Mouse (Mus musculus): ENCODE results near the gene Mapt. TPM values are rescaled to one million over a fixed set of nuclear protein-coding genes. Genes with fewer than 3 reads are reported as not detected.

The Mapt gene
- polyA plus RNA-seq, 1 experiment: 0.94 TPM

GRCm38 (mm10) chr11:104303088-104303960, 72.1 kb downstream of the Mapt start:
- Histone ChIP-seq H3K27me3 (ENCODE audit: control insufficient read depth, insufficient read depth, low read length) (no peaks in the 10 kb centered on the region), H3K4me1 (ENCODE audit: control insufficient read depth, insufficient read depth, low read length) (peaks cover 9% of the 10 kb centered on the region), H3K4me3 (ENCODE audit: control insufficient read depth, low read depth, low read length) (no peak overlapping the region), H3K27ac (ENCODE audit: control insufficient read depth, insufficient read depth, low read depth, low read length) (no peak overlapping the region), H3K36me3 (ENCODE audit: control insufficient read depth, insufficient read depth, low read length) (no peaks in the 10 kb centered on the region)
- TF ChIP-seq CTCF (IDR thresholded peaks at IDR 0.05; ENCODE audit: control insufficient read depth, insufficient read depth, insufficient replicate concordance, low read depth, low read length): no peak
- TF ChIP-seq POLR2A (IDR thresholded peaks at IDR 0.05; ENCODE audit: control insufficient read depth, low read depth, low read length): no peak

GRCm38 (mm10) chr11:104305711-104306110, 74.5 kb downstream of the Mapt start:
- no peaks in the 10 kb centered on the region for H3K36me3 ChIP-seq (ENCODE audit: control insufficient read depth, insufficient read depth, low read length)
- peaks cover 2% of the 10 kb centered on the region; the same call in 1 of the 2 replicates for H3K4me1 ChIP-seq (ENCODE audit: control insufficient read depth, insufficient read depth, low read length)
- TF ChIP-seq CTCF (IDR thresholded peaks at IDR 0.05; ENCODE audit: control insufficient read depth, insufficient read depth, insufficient replicate concordance, low read depth, low read length) (no peak), POLR2A (IDR thresholded peaks at IDR 0.05; ENCODE audit: control insufficient read depth, low read depth, low read length) (no peak)
- no peak overlapping the region for H3K27ac ChIP-seq (ENCODE audit: control insufficient read depth, insufficient read depth, low read depth, low read length)
- H3K27me3 ChIP-seq (ENCODE audit: control insufficient read depth, insufficient read depth, low read length): no peaks in the 10 kb centered on the region
- H3K4me3 ChIP-seq (ENCODE audit: control insufficient read depth, low read depth, low read length): no peak overlapping the region

- Histone ChIP-seq H3K36me3 (ENCODE audit: control insufficient read depth, insufficient read depth, low read length) (no peaks in the 10 kb centered on the region), H3K4me1 (ENCODE audit: control insufficient read depth, insufficient read depth, low read length) (peaks cover 2% of the 10 kb centered on the region; the same call in 1 of the 2 replicates), H3K4me3 (ENCODE audit: control insufficient read depth, low read depth, low read length) (no peak overlapping the region), H3K27ac (ENCODE audit: control insufficient read depth, insufficient read depth, low read depth, low read length) (no peak overlapping the region), H3K27me3 (ENCODE audit: control insufficient read depth, insufficient read depth, low read length) (no peaks in the 10 kb centered on the region)
- no peak for TF ChIP-seq POLR2A (IDR thresholded peaks at IDR 0.05; ENCODE audit: control insufficient read depth, low read depth, low read length)
- no peak for TF ChIP-seq CTCF (IDR thresholded peaks at IDR 0.05; ENCODE audit: control insufficient read depth, insufficient read depth, insufficient replicate concordance, low read depth, low read length)
These were observed 75.3 kb downstream of the Mapt start for GRCm38 (mm10) chr11:104306483-104306882.

DNA sequence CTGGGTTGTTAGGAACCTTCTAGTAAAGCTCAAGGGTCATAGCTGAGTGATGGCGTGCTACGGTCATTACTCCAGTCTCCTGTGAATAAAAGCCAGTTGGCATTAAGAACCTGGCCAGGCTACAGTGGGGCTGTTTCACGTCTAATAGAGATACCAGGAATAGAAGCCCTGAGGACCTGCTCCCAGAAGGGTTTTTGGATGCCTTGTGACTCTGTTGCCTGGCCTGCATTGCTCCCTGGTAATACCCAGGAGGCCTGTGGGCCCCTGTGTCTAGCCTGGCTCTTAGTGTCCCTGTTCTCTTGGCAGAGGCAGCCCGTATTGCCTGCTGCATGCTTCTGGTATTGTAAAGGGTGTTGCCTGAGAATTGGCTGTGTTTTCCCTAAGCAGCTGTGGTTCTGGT, 75.9 kb downstream of the Mapt start:
- peaks cover 2% of the 10 kb centered on the region; the same call in 1 of the 2 replicates for H3K4me1 ChIP-seq (ENCODE audit: control insufficient read depth, insufficient read depth, low read length)
- H3K27me3 ChIP-seq (ENCODE audit: control insufficient read depth, insufficient read depth, low read length): no peaks in the 10 kb centered on the region
- H3K27ac ChIP-seq (ENCODE audit: control insufficient read depth, insufficient read depth, low read depth, low read length): no peak overlapping the region
- H3K36me3 ChIP-seq (ENCODE audit: control insufficient read depth, insufficient read depth, low read length): no peaks in the 10 kb centered on the region
- TF ChIP-seq CTCF (IDR thresholded peaks at IDR 0.05; ENCODE audit: control insufficient read depth, insufficient read depth, insufficient replicate concordance, low read depth, low read length) (no peak), POLR2A (IDR thresholded peaks at IDR 0.05; ENCODE audit: control insufficient read depth, low read depth, low read length) (no peak)
- no peak overlapping the region for H3K4me3 ChIP-seq (ENCODE audit: control insufficient read depth, low read depth, low read length)

- no peak overlapping the region for H3K27ac ChIP-seq (ENCODE audit: control insufficient read depth, insufficient read depth, low read depth, low read length)
These were observed 78.4 kb downstream of the Mapt start for GRCm38 (mm10) chr11:104309377-104310225.

DNA sequence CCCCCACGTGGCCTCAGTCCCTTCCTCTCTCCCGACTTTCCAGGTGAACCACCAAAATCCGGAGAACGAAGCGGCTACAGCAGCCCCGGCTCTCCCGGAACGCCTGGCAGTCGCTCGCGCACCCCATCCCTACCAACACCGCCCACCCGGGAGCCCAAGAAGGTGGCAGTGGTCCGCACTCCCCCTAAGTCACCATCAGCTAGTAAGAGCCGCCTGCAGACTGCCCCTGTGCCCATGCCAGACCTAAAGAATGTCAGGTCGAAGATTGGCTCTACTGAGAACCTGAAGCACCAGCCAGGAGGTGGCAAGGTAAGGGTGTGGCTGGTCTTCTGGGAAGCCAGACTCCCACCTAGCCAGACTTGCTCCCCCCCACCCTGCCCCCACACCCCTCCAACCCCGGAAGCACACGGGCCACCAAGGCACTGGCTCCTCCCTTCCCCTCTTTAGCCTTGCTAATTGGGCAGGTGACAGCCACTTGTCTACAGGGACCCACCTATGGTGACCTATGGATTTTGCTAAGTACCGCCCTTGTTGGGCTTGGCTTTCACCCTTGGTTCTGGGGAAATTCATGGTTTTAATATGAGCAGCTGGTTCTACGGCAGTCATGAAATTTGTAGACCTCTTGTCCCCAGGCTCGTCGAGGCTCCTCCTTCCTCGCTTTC, 79.2 kb downstream of the Mapt start:
- H3K4me3 ChIP-seq (ENCODE audit: control insufficient read depth, low read depth, low read length): no peak overlapping the region
- peaks cover 2% of the 10 kb centered on the region; the same call in 1 of the 2 replicates for H3K4me1 ChIP-seq (ENCODE audit: control insufficient read depth, insufficient read depth, low read length)
- H3K27ac ChIP-seq (ENCODE audit: control insufficient read depth, insufficient read depth, low read depth, low read length): no peak overlapping the region
- H3K27me3 ChIP-seq (ENCODE audit: control insufficient read depth, insufficient read depth, low read length): no peaks in the 10 kb centered on the region
- TF ChIP-seq CTCF (IDR thresholded peaks at IDR 0.05; ENCODE audit: control insufficient read depth, insufficient read depth, insufficient replicate concordance, low read depth, low read length) (no peak), POLR2A (IDR thresholded peaks at IDR 0.05; ENCODE audit: control insufficient read depth, low read depth, low read length) (no peak)
- H3K36me3 ChIP-seq (ENCODE audit: control insufficient read depth, insufficient read depth, low read length): no peaks in the 10 kb centered on the region

More at GRCm38 (mm10) chr11:104309377-104310225, 78.4 kb downstream of the Mapt start:
- Histone ChIP-seq H3K4me3 (ENCODE audit: control insufficient read depth, low read depth, low read length) (no peak overlapping the region), H3K27me3 (ENCODE audit: control insufficient read depth, insufficient read depth, low read length) (no peaks in the 10 kb centered on the region), H3K36me3 (ENCODE audit: control insufficient read depth, insufficient read depth, low read length) (no peaks in the 10 kb centered on the region), H3K4me1 (ENCODE audit: control insufficient read depth, insufficient read depth, low read length) (peaks cover 2% of the 10 kb centered on the region; the same call in 1 of the 2 replicates)
- TF ChIP-seq CTCF (IDR thresholded peaks at IDR 0.05; ENCODE audit: control insufficient read depth, insufficient read depth, insufficient replicate concordance, low read depth, low read length) (no peak), POLR2A (IDR thresholded peaks at IDR 0.05; ENCODE audit: control insufficient read depth, low read depth, low read length) (no peak)

Data from testis, adult 2 months (tissue).